Mouse (Mus musculus) heart, adult 11 months (tissue): ENCODE measurements around the gene Atp10b.
A peak's percentile ranks its signal among the peaks of the same experiment; 100 is the strongest.
"Not testable (repeated sequence)": the region's sequence is repeated elsewhere in the genome, so short reads cannot be mapped to it uniquely, and the experiment has no call there.

Source experiments
- DNase-seq: peaks from one replicate; pipeline ENCODE4 v3.0.0; 2022

Gene Atp10b

GRCm38 (mm10) chr11:43149577-43149976 is at the start of gene Atp10b:
Atp10b (plus strand) TSS chr11:43149877.
- DNase-seq = no peak

- peak; percentile 24 for DNase-seq
These were observed 48.3 kb upstream of the Atp10b start for GRCm38 (mm10) chr11:43101357-43101756.

- no peak for DNase-seq
These were observed 23.7 kb upstream of the Atp10b start for GRCm38 (mm10) chr11:43125908-43126477.

- DNase-seq = not testable (repeated sequence)
These were observed 23.1 kb upstream of the Atp10b start for GRCm38 (mm10) chr11:43126573-43126972.

GRCm38 (mm10) chr11:43141296-43141695 is 8.4 kb upstream of the Atp10b start:
- DNase-seq = no peak

- no peak for DNase-seq
These were observed 6.9 kb upstream of the Atp10b start for GRCm38 (mm10) chr11:43142811-43143210.

- DNase-seq = no peak
These were observed 5.5 kb upstream of the Atp10b start for GRCm38 (mm10) chr11:43144178-43144577.

- not testable (repeated sequence) for DNase-seq
These were observed 4.8 kb upstream of the Atp10b start for GRCm38 (mm10) chr11:43144882-43145281.

GRCm38 (mm10) chr11:43147380-43147779 is 2.3 kb upstream of the Atp10b start:
- no peak for DNase-seq

GRCm38 (mm10) chr11:43148341-43148740 is 1.3 kb upstream of the Atp10b start:
- no peak for DNase-seq

- no peak for DNase-seq
These were observed 5.3 kb downstream of the Atp10b start for GRCm38 (mm10) chr11:43155004-43155403.

GRCm38 (mm10) chr11:43155417-43155816 is 5.7 kb downstream of the Atp10b start:
- no peak for DNase-seq

- DNase-seq = no peak
These were observed 9.1 kb downstream of the Atp10b start for GRCm38 (mm10) chr11:43158814-43159213.

- no peak for DNase-seq
These were observed 10.7 kb downstream of the Atp10b start for GRCm38 (mm10) chr11:43160188-43160942.

GRCm38 (mm10) chr11:43170601-43171000 is 20.9 kb downstream of the Atp10b start:
- DNase-seq = no peak

- DNase-seq = peak; percentile 77
These were observed 24.9 kb downstream of the Atp10b start for GRCm38 (mm10) chr11:43174359-43175116.

- DNase-seq = peak; percentile 45
These were observed 32.7 kb downstream of the Atp10b start for GRCm38 (mm10) chr11:43182401-43182800.

- DNase-seq = peak; percentile 87
These were observed 33.1 kb downstream of the Atp10b start for GRCm38 (mm10) chr11:43182816-43183215.

- peak; percentile 10 for DNase-seq
These were observed 33.8 kb downstream of the Atp10b start for GRCm38 (mm10) chr11:43183457-43183856.

- DNase-seq = peak; percentile 52
These were observed 36.6 kb downstream of the Atp10b start for GRCm38 (mm10) chr11:43186291-43186690.

- DNase-seq = peak; percentile 4
These were observed 40.3 kb downstream of the Atp10b start for GRCm38 (mm10) chr11:43189817-43190593.

GRCm38 (mm10) chr11:43198811-43199210 is 49.1 kb downstream of the Atp10b start:
- DNase-seq = no peak

GRCm38 (mm10) chr11:43199358-43199757 is 49.7 kb downstream of the Atp10b start:
- no peak for DNase-seq
